Mouse (Mus musculus): ENCODE results near the gene Oscar.

Oscar gene

GRCm38 (mm10) chr7:3616057-3616388 is at the start of gene Oscar:
Gene Oscar, minus strand, starts transcription at chr7:3616157.
- no peak for DNase-seq

DNA sequence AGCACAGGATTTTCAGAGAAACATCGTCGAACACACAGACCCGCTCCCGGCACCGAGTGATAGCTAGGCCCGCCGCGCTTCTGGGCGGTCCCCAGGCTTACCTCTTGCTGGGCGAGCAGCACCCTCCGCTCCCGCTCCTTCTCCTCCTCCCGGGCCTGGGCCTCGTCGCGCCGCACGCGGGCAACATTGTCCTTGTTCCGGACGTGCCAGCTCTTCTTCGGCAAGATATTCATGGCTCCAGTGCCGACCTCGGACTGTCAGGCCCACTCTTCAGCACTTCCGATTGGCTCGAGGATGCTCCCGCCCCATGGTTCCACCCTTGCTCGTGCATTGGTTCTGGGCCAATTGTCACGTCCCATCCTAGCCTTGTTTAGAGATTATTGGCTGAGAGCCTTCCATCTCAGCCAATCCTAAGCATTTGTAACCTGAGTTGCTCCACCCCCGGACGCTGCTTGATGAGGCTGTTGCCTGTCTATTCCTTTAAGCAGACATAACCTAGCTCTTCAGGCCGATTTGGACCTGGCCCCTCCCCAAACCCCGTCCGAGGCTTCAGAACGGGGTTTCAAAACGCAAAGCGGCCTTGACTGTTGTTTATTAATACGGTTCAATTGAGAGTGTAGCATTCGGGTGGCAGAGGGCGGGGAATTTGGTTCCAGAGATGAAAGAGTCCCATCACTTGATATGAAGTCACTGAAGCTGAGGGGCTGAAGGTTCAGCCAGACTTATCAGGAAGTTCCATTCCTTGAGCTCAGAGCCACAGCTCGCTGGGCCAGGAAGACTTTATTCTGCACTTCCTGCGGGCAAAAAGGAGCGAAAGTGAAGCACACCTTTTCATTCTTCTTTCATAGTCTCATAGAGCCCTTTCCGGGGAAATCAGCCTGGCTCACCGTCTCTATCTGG is 49.5 kb upstream of the Oscar start, which contains the start of gene Leng1:
Leng1 (minus strand) TSS at position 626 of the 900 bp plus-strand sequence.
- peak; percentile 88 for DNase-seq

- no peak for DNase-seq
Measured at GRCm38 (mm10) chr7:3664524-3665214, 48.7 kb upstream of the Oscar start.

DNA sequence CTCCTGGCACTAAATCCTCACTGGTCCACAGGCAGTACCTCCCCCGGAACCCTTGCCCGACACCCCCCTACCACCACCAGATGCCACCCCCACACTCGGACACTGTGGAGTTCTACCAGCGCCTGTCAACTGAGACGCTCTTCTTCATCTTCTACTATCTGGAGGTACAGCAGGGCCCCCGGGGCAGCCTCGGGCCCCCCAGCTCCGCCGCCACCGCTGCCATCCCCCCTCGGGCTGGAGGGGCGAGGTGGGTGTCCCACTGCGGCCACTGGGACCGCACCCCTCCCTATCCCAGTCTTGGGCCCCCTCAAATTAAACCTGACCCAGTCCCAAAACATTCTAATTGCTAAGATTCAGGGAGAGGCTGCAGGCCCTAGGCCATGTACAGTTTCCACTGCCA is 42.6 kb upstream of the Oscar start:
- no peak for DNase-seq

DNA sequence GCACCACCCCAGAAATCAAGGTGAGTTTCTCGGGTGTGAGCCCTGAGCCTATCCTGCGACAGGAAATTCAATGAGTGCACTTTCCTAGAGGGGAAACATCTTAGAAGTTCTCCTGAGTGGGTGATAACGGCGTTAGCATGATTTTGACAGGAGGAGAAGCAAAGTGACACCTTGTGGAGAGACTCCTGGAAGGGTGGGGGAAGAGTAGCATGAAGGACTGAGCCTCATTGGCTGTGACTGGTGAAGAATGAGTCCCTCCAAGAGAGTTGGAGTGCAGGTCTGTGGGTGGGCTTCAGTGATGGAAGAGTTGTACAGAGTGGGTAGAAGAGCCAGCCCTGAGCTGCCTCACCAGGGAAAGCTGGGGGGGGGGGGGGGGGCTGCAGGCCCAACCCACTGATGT is 41.0 kb upstream of the Oscar start:
- DNase-seq, result no peak

DNA sequence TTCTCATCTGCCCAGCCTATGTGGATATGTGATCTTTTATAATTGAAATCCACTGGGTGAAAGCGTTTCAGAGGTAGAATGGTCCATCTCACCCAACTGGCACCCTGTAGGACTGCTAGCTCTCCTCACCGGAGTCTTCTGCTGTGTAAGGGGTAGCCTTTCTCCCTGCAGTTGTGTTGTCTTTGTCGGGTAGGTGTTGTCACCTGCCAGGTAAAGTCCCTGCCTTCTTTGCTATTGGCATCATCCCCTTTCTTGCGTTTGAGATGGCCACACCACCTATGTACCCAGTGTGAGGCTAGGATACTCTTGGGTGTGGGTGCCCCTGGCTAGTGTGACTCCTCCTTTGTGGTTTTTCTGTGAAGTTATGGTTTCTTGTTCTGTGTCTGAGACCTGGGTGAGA is 30.7 kb upstream of the Oscar start:
- no peak for DNase-seq

DNA sequence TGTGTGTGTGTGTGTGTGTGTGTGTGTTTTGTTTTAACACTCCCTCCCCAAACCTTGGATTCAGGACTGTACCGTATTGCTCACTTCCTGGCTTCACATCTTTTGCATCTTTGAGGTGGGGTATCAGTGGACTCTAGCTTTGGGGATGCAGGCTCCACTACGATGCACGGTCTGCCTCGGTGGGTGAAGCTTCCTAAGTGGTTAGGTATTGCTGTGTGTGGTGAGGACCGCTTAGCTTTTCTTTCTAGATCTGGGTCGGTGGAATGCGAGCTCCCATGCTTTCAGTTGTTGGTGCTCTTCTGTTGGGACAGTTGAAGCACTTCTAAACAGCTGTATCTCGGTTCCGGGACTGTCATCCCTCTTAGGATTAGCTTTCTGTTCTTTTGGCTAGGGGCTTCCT is 30.2 kb upstream of the Oscar start:
- no peak for DNase-seq

- no peak for DNase-seq
Measured at GRCm38 (mm10) chr7:3645488-3646025, 29.6 kb upstream of the Oscar start.

DNA sequence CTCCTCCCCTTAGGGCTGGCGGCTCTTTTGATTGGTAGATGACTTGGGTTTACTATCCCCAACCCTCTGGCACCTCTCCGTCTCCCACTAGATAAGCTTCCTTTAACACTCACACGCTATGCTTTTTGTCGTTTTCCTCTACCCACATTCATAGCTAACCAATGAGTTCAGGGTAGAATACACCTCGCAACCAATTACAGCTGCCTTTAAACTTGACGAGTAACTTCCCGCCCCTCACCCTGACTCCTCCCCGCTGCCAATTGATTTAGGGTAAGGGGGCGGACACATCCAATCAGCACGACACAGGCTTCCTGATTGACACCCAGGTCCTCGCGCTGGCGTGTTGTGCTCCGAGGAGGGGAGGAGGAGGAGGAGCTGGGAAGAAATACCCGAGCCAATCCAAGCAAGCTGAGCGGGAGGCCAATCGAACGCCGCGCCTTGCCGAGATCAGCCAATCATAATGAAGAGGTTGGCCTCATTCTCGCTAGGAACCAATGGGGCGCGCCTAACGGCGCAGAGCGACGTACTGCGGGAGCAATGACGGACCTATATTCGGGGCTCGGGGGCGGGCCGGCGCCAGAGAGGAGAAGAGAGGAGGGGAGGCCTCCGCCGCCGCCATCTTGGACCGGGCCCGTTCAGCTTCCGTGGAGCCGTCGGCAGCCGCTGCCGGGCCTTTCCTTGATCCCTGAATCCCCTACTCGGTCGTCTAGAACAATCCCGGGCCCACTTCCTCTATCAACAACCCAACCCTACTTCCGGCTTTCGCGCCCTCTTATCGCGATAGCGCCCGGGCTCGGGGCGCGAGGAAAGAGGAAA is 28.9 kb upstream of the Oscar start, which contains the start of gene Cnot3:
Cnot3 (plus strand) TSS at position 597 of the 816 bp plus-strand sequence.
- peak; percentile 96 for DNase-seq

DNA sequence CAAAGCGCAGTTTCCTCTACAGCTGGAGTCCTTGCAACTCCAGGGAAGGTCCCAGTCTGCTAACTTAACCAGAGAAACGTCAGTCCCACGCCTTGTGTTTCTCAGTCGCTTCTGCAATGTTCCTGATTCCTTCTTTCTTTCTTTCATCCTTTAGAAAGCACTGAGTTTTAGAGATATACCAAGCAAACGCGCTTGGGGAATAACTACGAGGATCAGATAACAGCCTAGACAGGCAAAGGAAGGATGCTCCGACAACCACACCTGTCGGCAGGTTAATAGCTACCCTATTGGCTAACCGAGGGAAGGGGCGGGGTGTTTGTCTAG is 28.4 kb upstream of the Oscar start:
- DNase-seq, result peak; percentile 94

- DNase-seq, result no peak
Measured at GRCm38 (mm10) chr7:3643843-3644242, 27.9 kb upstream of the Oscar start.

DNA sequence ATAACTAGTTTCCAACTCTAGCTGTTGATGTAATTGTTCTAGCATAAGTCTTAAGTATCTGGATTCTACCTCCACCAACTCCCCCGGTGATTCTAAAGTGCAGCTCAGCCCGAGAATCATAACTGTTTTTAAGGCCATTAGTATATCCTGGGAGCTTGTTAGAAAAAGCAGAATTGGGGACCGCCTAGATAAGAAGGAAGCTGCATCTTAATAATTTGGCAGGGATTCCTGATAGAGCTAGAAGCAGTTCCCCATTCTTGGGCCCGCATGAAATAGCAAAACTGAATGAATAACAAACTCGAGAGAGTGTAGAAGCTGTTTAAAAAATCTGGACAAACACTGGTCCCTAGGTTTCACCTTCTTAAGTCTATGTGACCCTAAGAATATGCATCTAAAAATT is 27.5 kb upstream of the Oscar start:
- DNase-seq, result no peak

DNA sequence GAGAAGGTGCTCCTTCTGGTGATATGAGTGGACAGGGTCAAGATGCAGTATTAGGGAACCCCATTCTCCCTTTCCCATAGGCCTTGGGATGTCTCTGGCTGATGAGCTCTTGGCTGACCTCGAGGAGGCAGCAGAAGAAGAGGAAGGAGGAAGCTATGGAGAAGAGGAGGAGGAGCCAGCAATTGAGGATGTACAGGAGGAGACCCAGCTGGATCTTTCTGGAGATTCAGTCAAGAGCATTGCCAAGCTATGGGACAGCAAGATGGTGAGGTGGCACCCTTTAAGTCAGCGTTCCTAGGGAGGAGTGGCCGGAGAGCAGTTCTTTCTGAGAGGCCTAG is 14.5 kb upstream of the Oscar start:
- DNase-seq, result no peak

GRCm38 (mm10) chr7:3629543-3630477 is 13.9 kb upstream of the Oscar start, which contains the start of the genes Tfpt and Prpf31:
Gene Tfpt, minus strand, starts transcription at chr7:3629929.
Gene Prpf31, plus strand, starts transcription at chr7:3629985.
- peak; percentile 87 for DNase-seq

DNA sequence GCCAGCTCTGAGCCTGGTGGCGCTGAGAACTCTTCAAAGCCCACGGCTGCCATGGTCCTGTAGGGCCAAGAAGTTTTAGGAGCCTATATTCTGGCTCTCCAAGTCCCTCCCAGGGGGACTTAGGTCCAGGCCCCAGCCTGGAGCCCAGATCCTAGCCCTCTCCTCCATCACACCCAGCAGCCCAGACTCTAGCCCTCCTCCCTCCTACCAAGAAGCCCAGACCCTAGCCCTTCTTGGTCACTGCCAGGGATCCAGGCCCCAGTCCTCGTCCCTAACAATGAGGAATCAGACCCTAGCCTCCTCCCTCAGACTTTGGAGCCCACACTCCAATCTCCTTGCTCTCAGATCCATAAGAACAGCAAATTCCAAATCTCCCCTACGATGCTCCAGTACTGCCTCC is 13.1 kb upstream of the Oscar start:
- peak; percentile 21 for DNase-seq

DNA sequence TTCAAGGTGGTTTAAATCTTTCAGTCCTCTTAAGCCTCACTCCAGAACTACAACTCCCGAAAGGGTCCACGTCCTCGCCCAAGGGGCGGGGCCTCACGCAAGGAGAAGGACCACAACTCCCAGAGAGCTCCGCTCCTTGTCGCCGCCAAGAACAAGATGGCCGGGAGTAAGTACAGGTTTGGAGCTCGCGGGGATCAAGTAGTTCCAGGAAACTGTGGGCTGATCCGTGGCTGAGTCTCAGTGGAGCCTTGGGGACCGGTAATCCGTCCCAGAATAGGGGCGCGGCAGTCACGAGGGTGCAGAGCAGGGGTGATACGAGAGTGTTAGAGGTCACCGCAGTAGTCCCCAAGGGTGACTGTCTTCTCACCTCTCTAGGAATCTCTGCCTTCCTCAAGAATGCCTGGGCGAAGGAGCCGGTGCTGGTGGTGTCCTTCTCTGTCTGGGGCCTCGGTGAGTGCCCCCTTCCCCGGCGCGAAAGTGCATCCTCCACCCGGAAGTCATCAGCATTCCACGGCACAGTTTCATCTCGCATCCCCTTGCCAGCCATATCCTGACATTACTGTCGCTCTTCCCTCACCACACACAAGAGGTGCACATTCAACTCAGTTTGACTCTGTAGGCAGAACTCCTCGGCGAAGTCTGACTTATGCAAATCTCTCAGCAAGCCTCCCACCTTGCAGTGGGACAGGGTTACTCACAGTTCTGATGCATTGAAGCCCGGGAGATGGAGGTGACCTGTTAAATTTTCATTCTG is 1.5 kb upstream of the Oscar start, which contains the start of gene Ndufa3:
Ndufa3 (plus strand) TSS at position 132 of the 754 bp plus-strand sequence.
- peak; percentile 92 for DNase-seq

- DNase-seq, result peak; percentile 64
Measured at GRCm38 (mm10) chr7:3616389-3617241, 658 bp upstream of the Oscar start.

GRCm38 (mm10) chr7:3614021-3614420 is 1.9 kb downstream of the Oscar start:
- DNase-seq, result no peak

DNA sequence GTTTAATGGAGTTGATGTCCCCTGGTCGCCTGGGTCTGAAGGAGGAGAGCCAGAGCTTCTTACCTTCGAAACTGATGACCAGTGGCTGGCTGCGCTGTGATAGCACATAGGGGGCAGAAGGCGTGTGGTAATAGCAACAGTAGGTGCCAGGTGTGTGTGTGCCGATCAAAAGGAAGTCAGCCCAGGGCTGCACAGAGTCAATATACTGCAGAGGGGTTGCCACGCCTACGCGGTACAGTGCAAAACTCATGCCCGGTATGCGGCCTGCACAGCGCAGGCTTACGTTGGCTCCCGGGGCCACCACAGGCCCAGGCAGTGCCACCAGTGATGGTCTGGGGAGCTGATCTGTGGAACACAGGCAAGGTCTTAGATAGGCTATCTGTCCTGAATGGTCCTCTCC is 5.0 kb downstream of the Oscar start:
- no peak for DNase-seq

DNA sequence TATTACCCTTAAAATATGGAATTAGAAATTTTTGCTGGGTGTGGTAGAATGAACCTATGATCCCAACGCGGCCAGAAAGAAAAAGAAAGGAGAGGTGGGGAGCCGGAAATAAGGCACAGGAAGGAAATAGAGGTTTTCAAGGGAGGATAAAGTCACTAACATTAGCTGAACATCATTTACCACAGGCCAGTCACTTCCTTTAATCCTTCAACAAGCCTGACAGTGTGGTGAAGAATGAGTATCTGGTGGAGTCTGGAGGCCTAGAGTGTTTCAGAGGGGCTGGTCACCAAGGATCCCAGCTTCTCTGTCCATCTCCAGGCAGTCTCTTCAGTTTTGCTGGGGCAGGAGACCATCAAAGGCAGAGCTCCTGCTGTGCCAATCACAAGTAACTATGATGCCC is 5.5 kb downstream of the Oscar start:
- no peak for DNase-seq
